Mouse (Mus musculus) liver, embryonic 15.5 days (tissue): ENCODE results near the gene Elof1. TPM values are rescaled to one million over a fixed set of nuclear protein-coding genes. Genes with fewer than 3 reads are reported as not detected.
"Not testable (repeated sequence)": the region's sequence is repeated elsewhere in the genome, so short reads cannot be mapped to it uniquely, and the experiment has no call there.

Experiments used
- ATAC-seq: fragments of 200-750 bp; cut with Nextera tagmentation; 2 replicates; pipeline ENCODE4 v1.8.0; 2017; ENCODE audit warnings: moderate number of reproducible peaks, mild to moderate bottlenecking, moderate library complexity; ENCODE audit not compliant: insufficient read depth
- H3K27ac ChIP-seq: fragments of 300-500 bp; sonication (generic); replicated peaks from 2 replicates; pipeline ENCODE4 v1.5.1; 2015; ENCODE audit warnings: mild to moderate bottlenecking, inconsistent platforms
- H3K27me3 ChIP-seq: fragments of 300-500 bp; sonication (generic); 2 replicates; pipeline ENCODE4 v1.6.1; 2015; ENCODE audit warnings: mild to moderate bottlenecking, inconsistent platforms
- H3K36me3 ChIP-seq: fragments of 300-500 bp; sonication (generic); replicated peaks from 2 replicates; pipeline ENCODE4 v1.6.1; 2015; ENCODE audit warnings: moderate library complexity, mild to moderate bottlenecking, inconsistent platforms
- H3K4me1 ChIP-seq: fragments of 300-500 bp; sonication (generic); replicated peaks from 2 replicates; pipeline ENCODE4 v1.6.1; 2015; ENCODE audit warnings: inconsistent platforms
- H3K4me2 ChIP-seq: fragments of 300-500 bp; sonication (generic); 2 replicates; pipeline ENCODE4 v1.6.1; 2015; ENCODE audit warnings: moderate library complexity, mild to moderate bottlenecking, inconsistent platforms
- H3K4me3 ChIP-seq: fragments of 300-500 bp; sonication (generic); replicated peaks from 2 replicates; pipeline ENCODE4 v1.5.1; 2015; ENCODE audit warnings: mild to moderate bottlenecking, inconsistent platforms
- H3K9ac ChIP-seq: fragments of 300-500 bp; sonication (generic); 2 replicates; pipeline ENCODE4 v1.6.1; 2015; ENCODE audit warnings: moderate library complexity, mild to moderate bottlenecking, inconsistent platforms
- H3K9me3 ChIP-seq: fragments of 300-500 bp; sonication (generic); replicated peaks from 2 replicates; pipeline ENCODE4 v1.6.1; 2016; ENCODE audit warnings: inconsistent platforms
- WGBS: fragments of 180-500 bp; shearing (Covaris S2); methylation state at CpG from one replicate; pipeline ENCODE4 v1.1.7; 2015; ENCODE audit warnings: mixed read lengths; ENCODE audit not compliant: insufficient replicate concordance; 5-methylcytosine and 5-hydroxymethylcytosine counted together
- polyA plus RNA-seq: library from polyadenylated mRNA; unstranded; fragments of >200 nt; fragmentation: Nextera tagmentation; extraction: Ambion mirVana; gene quantifications from 2 replicates; pipeline ENCODE4 v1.2.1, GENCODE M21; 2015

Elof1 gene
- polyA plus RNA-seq, 1 experiment from 2014 or later = 88.8 TPM

- Histone ChIP-seq H3K9ac (no peak overlapping the region), H3K27ac (no peak overlapping the region), H3K36me3 (0 out of 2 replicates have a peak, but pooled peaks cover 4% of the 10 kb centered on the region), H3K9me3 (no peaks in the 10 kb centered on the region), H3K27me3 (no peaks in the 10 kb centered on the region), H3K4me1 (peaks cover 39% of the 10 kb centered on the region), H3K4me2 (no peak overlapping the region), H3K4me3 (no peak overlapping the region)
- WGBS = 85% methylated on average over 3 of the region's 3 CpGs
- ATAC-seq = no peak
Observed at GRCm38 (mm10) chr9:22153810-22154209, 36.8 kb upstream of the Elof1 start.

- 57% methylated on average over 2 of the region's 2 CpGs for WGBS
- peaks cover 23% of the 10 kb centered on the region for H3K4me1 ChIP-seq
- no peak overlapping the region for H3K27ac ChIP-seq
- no peak overlapping the region for H3K9ac ChIP-seq
- no peak overlapping the region for H3K4me3 ChIP-seq
- 0 out of 2 replicates have a peak, but pooled peaks cover under 1% of the 10 kb centered on the region for H3K27me3 ChIP-seq
- ATAC-seq = no peak
- H3K36me3 ChIP-seq = no peaks in the 10 kb centered on the region
- H3K4me2 ChIP-seq = no peak overlapping the region
- H3K9me3 ChIP-seq = no peaks in the 10 kb centered on the region
Observed at GRCm38 (mm10) chr9:22150946-22151345, 34.0 kb upstream of the Elof1 start.

DNA sequence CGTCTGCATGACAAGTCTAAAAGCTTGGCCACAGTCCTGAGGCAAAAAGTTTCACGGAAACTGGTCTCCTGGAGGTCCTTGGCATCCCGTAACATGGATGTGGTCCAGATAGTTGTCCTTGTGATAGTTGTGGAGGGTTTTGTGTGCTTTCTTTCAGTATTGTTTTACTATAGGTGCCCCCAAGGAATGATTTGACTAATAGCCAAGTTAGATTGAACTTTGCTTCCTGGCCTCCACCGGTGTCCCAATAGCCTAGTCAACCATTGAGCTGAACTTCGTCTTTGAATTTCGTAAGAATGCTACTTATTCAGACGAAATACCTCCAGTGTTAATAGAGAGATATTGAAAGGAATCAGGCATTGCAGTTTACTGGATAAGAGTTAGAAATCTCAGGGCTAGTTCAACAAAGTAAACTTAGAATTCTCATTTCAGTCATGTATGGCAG, 33.3 kb upstream of the Elof1 start:
- not testable (repeated sequence) for H3K36me3 ChIP-seq, H3K4me2 ChIP-seq, H3K9ac ChIP-seq, H3K4me3 ChIP-seq, H3K9me3 ChIP-seq, H3K27me3 ChIP-seq
- H3K4me1 ChIP-seq = peaks cover 17% of the 10 kb centered on the region
- H3K27ac ChIP-seq = peak overlapping the region; percentile 29; the same call in 1 of the 2 replicates
- WGBS = 62% methylated on average over 7 of the region's 7 CpGs
- peak; percentile 26; the same call in 1 of the 2 replicates for ATAC-seq

DNA sequence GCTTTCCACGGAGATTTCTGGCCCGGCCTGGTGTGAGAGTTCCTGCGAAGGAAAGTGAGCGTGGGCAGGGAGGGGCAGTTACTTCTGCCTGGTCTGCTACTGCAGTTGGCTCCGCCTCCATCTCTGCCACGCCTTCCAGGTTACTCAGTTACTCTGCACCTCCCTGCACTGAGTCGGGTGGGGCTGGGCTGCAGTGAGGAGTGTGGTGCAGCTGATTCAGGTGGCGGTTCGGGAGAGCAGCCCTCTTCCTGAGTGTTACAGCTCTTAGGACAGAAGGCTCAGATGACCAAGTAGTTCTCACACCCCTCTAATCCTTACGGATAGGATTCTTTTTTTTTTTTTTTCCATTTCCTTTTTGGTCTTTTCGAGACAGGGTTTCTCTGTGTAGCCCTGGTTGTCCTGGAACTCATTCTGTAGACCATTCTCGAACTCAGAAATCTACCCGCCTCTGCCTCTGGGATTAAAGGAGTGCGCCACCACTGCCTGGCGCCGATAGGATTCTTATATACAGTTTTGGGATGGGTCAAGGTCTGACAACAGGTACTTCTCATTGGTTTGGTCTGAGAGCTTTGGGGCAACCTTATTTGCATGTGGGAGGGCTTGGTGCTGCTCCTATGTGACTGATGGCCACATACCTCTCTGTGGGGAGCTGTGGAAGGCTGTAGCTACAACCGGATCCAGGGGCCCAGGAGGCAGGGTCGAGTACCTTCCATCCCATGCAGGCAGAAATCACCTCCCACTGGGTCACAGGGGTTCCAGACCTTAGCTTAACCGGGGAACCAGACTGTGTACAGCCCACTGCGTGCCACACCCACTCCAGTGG, 32.7 kb upstream of the Elof1 start:
- Histone ChIP-seq H3K4me3 (no peak overlapping the region), H3K9me3 (no peaks in the 10 kb centered on the region), H3K4me1 (peaks cover 15% of the 10 kb centered on the region), H3K27ac (peak overlapping the region; percentile 29; the same call in 1 of the 2 replicates), H3K4me2 (0 out of 2 replicates have a peak overlapping the region, but pooled peaks have one; percentile 6), H3K27me3 (0 out of 2 replicates have a peak, but pooled peaks cover 3% of the 10 kb centered on the region), H3K36me3 (no peaks in the 10 kb centered on the region), H3K9ac (no peak overlapping the region)
- ATAC-seq = peak; percentile 81
- WGBS = 52% methylated on average over 20 of the region's 20 CpGs

- peaks cover 6% of the 10 kb centered on the region for H3K4me1 ChIP-seq
- no peaks in the 10 kb centered on the region for H3K9me3 ChIP-seq
- H3K4me2 ChIP-seq = no peak overlapping the region
- no peak overlapping the region for H3K4me3 ChIP-seq
- no peak overlapping the region for H3K9ac ChIP-seq
- H3K36me3 ChIP-seq = no peaks in the 10 kb centered on the region
- 0 out of 2 replicates have a peak, but pooled peaks cover 3% of the 10 kb centered on the region for H3K27me3 ChIP-seq
- H3K27ac ChIP-seq = no peak overlapping the region
- ATAC-seq = no peak
- WGBS = 52% methylated on average over 8 of the region's 8 CpGs
Observed at GRCm38 (mm10) chr9:22144304-22144965, 27.5 kb upstream of the Elof1 start.

- H3K36me3 ChIP-seq = no peaks in the 10 kb centered on the region
- peaks cover 3% of the 10 kb centered on the region for H3K4me1 ChIP-seq
- no peak overlapping the region for H3K9ac ChIP-seq
- no peak overlapping the region for H3K4me2 ChIP-seq
- H3K4me3 ChIP-seq = no peak overlapping the region
- ATAC-seq = peak; percentile 40; the same call in 1 of the 2 replicates
- 43% methylated on average over 17 of the region's 17 CpGs for WGBS
- no peak overlapping the region for H3K27ac ChIP-seq
- H3K27me3 ChIP-seq = 0 out of 2 replicates have a peak, but pooled peaks cover 3% of the 10 kb centered on the region
- no peaks in the 10 kb centered on the region for H3K9me3 ChIP-seq
Observed at GRCm38 (mm10) chr9:22143108-22144037, 26.4 kb upstream of the Elof1 start.

DNA sequence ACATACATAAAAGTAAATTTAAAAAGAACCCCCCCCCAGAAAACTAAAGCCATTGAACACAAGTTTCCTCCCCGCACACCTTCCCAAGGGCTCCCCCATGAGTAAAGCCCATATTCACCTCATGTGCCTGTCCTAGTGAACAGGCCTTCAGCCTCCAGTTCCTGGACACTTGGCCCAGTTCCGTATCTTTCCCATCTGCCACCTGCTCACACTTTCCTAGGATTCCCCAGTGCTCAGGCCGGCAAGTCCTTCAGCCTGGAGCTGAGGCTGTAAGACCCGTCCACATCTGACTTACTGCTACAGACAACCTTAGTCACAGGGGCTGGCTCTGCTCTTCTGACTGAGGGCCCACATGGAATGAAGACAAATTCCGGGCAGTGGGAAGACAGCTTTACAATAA, 22.8 kb upstream of the Elof1 start:
- WGBS = 76% methylated on average over 5 of the region's 5 CpGs
- Histone ChIP-seq H3K9ac (no peak overlapping the region), H3K4me1 (peaks cover 40% of the 10 kb centered on the region), H3K4me2 (no peak overlapping the region), H3K9me3 (no peaks in the 10 kb centered on the region), H3K4me3 (no peak overlapping the region), H3K27me3 (no peaks in the 10 kb centered on the region), H3K27ac (no peak overlapping the region), H3K36me3 (no peaks in the 10 kb centered on the region)
- no peak for ATAC-seq

DNA sequence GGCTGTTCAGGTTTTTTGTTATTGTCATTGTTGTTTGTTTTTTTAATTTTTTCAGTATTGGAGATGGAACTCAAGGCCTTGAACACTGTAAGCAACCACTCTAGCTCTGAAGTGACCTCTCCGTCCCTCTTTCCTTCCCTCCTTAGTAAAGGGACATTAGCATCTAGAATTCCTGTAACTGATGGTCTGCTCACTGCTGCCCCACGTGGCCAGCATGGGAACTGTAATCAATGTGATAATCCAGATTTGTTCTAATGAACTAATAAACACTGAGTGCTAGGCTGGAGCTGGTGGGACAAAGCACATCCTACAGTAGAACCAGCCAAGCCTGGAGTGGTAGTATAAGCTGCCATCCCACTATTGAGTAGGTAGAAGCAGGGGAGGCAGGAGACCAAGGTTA, 21.5 kb upstream of the Elof1 start:
- ATAC-seq = no peak
- no peak overlapping the region for H3K4me3 ChIP-seq
- H3K4me2 ChIP-seq = no peak overlapping the region
- no peak overlapping the region for H3K9ac ChIP-seq
- peaks cover 1% of the 10 kb centered on the region; the same call in 1 of the 2 replicates for H3K36me3 ChIP-seq
- 0 out of 2 replicates have a peak overlapping the region, but pooled peaks have one; percentile 90 for H3K27ac ChIP-seq
- H3K27me3 ChIP-seq = no peaks in the 10 kb centered on the region
- WGBS = 21% methylated on average over 2 of the region's 2 CpGs
- no peaks in the 10 kb centered on the region for H3K9me3 ChIP-seq
- H3K4me1 ChIP-seq = peaks cover 47% of the 10 kb centered on the region

DNA sequence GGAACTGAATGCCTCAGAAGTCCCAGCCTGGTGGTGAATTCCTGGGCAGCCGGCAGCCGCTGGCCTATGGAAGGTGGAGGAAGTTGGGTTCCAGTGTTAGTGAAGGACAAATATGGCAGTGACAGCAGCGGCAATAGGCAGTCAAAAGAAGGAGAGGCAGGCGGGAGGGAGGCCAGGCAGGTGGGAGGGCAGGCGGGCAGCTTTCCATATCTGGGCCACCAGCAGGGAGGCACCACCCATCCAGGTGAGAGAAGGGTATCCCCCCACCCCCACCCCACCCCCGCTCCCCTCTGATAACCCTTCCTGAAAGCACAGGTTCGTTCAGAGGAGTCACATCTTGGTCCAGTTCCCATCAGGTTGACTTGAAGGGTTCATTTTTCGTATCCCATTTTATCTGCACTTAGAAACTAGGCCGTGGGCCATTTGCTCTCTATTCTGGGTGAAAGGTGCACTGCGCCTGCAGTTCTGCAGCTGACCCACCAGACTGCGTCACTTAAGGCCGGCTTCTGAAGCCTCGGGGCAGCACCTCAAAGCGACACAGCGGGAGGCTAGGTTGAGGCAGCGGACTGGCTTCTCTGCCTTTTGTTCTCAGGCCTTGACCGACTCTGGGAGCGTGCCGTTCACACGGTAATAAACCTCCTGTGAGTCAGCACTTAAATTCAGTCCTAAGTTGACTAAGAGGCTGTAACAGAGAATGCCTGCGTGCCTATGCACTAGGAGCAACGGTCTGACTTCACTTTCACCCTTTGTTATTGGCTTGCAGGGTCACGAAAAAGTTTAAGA, 20.0 kb upstream of the Elof1 start:
- H3K27ac ChIP-seq = peak overlapping the region; percentile 90
- peak overlapping the region; percentile 56 for H3K9ac ChIP-seq
- H3K27me3 ChIP-seq = no peaks in the 10 kb centered on the region
- peak overlapping the region; percentile 92 for H3K4me2 ChIP-seq
- H3K36me3 ChIP-seq = peaks cover 15% of the 10 kb centered on the region
- ATAC-seq = peak; percentile 29
- WGBS = 30% methylated on average over 23 of the region's 23 CpGs
- H3K4me1 ChIP-seq = peaks cover 62% of the 10 kb centered on the region
- H3K4me3 ChIP-seq = peak overlapping the region; percentile 66
- H3K9me3 ChIP-seq = no peaks in the 10 kb centered on the region
